Mouse (Mus musculus): ENCODE measurements around the gene Syce2.

DNA sequence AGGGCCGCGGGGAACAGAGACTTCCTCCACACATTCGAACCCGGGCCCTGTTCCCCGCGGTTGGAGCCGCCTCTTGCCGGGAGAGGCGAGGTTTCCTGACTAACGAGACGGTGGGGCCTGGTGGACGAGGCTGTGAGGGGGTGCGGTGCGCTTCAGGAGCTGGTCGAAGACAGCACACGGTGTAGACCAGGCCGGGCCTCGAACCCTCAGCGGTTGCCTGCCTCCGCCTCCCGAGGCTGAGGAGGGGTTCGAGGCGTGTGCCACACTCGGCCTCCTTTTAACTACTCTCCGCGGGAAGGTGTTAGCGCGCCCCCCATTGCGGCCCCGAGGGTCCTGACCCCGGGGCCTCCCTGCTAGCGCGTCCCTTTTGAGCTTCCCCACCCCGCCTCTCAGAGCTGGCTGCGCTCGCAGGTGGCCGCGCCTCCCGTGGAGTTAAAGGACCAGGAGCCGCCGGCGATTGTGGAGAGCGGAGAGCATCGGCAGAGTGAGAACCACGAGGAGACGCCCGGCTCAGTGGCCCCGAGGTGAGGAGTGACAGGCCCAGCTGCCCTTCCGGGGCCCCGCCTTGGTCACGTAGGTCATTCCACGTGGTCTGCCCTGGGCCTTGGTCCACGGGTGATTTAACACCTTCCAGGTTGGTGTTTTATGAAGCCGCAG lies 526 bp downstream of the Syce2 start:
- TF ChIP-seq CTCF (IDR thresholded peaks at IDR 0.05; ENCODE audit: low read depth), result no peak
- TF ChIP-seq EP300 (IDR thresholded peaks at IDR 0.05; ENCODE audit: low read depth), result no peak
